Mouse (Mus musculus): Measurements from ENCODE around the gene Atxn7l1.

- TF ChIP-seq CTCF (IDR thresholded peaks at IDR 0.05; ENCODE audit: control insufficient read depth, insufficient read depth, insufficient replicate concordance, low read depth, low read length) (no peak), POLR2A (IDR thresholded peaks at IDR 0.05; ENCODE audit: control insufficient read depth, low read depth, low read length) (no peak)
Observed at GRCm38 (mm10) chr12:33126243-33126642, 21.2 kb upstream of the Atxn7l1 start.
